Mouse (Mus musculus) limb, embryonic 15.5 days (tissue): ENCODE measurements around the gene Gad2. TPM values are rescaled to one million over a fixed set of nuclear protein-coding genes. Genes with fewer than 3 reads are reported as not detected.

ENCODE experiments used
- ATAC-seq: fragments of 200-750 bp; cut with Nextera tagmentation; 2 replicates; pipeline ENCODE4 v1.8.0; 2017; ENCODE audit warnings: low read depth, moderate TSS enrichment; ENCODE audit not compliant: insufficient number of reproducible peaks, low FRiP score, low TSS enrichment
- H3K27ac ChIP-seq: fragments of 300-500 bp; sonication (generic); 2 replicates; pipeline ENCODE4 v1.5.1; 2015; ENCODE audit warnings: moderate library complexity, mild to moderate bottlenecking, inconsistent platforms
- H3K27me3 ChIP-seq: fragments of 300-500 bp; sonication (generic); 2 replicates; pipeline ENCODE4 v1.6.1; 2015; ENCODE audit warnings: inconsistent platforms
- H3K36me3 ChIP-seq: fragments of 300-500 bp; sonication (generic); 2 replicates; pipeline ENCODE4 v1.6.1; 2015; ENCODE audit warnings: inconsistent platforms
- H3K4me1 ChIP-seq: fragments of 300-500 bp; sonication (generic); 2 replicates; pipeline ENCODE4 v1.6.1; 2015; ENCODE audit warnings: inconsistent platforms
- H3K4me2 ChIP-seq: fragments of 300-500 bp; sonication (generic); 2 replicates; pipeline ENCODE4 v1.6.1; 2015; ENCODE audit warnings: mild to moderate bottlenecking, inconsistent platforms
- H3K4me3 ChIP-seq: fragments of 300-500 bp; sonication (generic); 2 replicates; pipeline ENCODE4 v1.5.1; 2015; ENCODE audit warnings: mild to moderate bottlenecking, inconsistent platforms
- H3K9ac ChIP-seq: fragments of 300-500 bp; sonication (generic); 2 replicates; pipeline ENCODE4 v1.6.1; 2015; ENCODE audit warnings: inconsistent platforms
- H3K9me3 ChIP-seq: fragments of 300-500 bp; sonication (generic); 2 replicates; pipeline ENCODE4 v1.6.1; 2016; ENCODE audit warnings: inconsistent platforms
- WGBS: fragments of 180-500 bp; shearing (Covaris S2); methylation state at CpG from one replicate; pipeline ENCODE4 v1.1.7; 2015; 5-methylcytosine and 5-hydroxymethylcytosine counted together
- polyA plus RNA-seq: library from polyadenylated mRNA; unstranded; fragments of >200 nt; fragmentation: Nextera tagmentation; extraction: Ambion mirVana; gene quantifications from 2 replicates; pipeline ENCODE4 v1.2.1, GENCODE M21; 2015

The Gad2 gene
- polyA plus RNA-seq, 1 experiment from 2014 or later = 0.14 TPM

GRCm38 (mm10) chr2:22671348-22671747 lies 49.3 kb downstream of the Gad2 start:
- no peaks in the 10 kb centered on the region for H3K4me1 ChIP-seq
- no peak overlapping the region for H3K4me2 ChIP-seq
- no peaks in the 10 kb centered on the region for H3K9me3 ChIP-seq
- H3K4me3 ChIP-seq = no peak overlapping the region
- H3K27me3 ChIP-seq = 0 out of 2 replicates have a peak, but pooled peaks cover 1% of the 10 kb centered on the region
- H3K9ac ChIP-seq = no peak overlapping the region
- no peaks in the 10 kb centered on the region for H3K36me3 ChIP-seq
- no peak overlapping the region for H3K27ac ChIP-seq
- 61% methylated on average over 1 of the region's 1 CpGs for WGBS
- no peak for ATAC-seq

GRCm38 (mm10) chr2:22677066-22677465 lies 55.1 kb downstream of the Gad2 start:
- WGBS = 19% methylated on average over 8 of the region's 8 CpGs
- Histone ChIP-seq H3K9me3 (no peaks in the 10 kb centered on the region), H3K4me3 (no peak overlapping the region), H3K27me3 (0 out of 2 replicates have a peak, but pooled peaks cover 2% of the 10 kb centered on the region), H3K4me1 (no peaks in the 10 kb centered on the region), H3K4me2 (no peak overlapping the region), H3K9ac (no peak overlapping the region), H3K27ac (no peak overlapping the region), H3K36me3 (no peaks in the 10 kb centered on the region)
- no peak for ATAC-seq

- Histone ChIP-seq H3K4me3 (no peak overlapping the region), H3K36me3 (no peaks in the 10 kb centered on the region), H3K9ac (no peak overlapping the region), H3K4me1 (no peaks in the 10 kb centered on the region), H3K27ac (no peak overlapping the region), H3K27me3 (0 out of 2 replicates have a peak, but pooled peaks cover 2% of the 10 kb centered on the region), H3K9me3 (no peaks in the 10 kb centered on the region), H3K4me2 (no peak overlapping the region)
- no peak for ATAC-seq
- 80% methylated on average over 4 of the region's 4 CpGs for WGBS
These were observed 57.9 kb downstream of the Gad2 start for GRCm38 (mm10) chr2:22679944-22680343.

- Histone ChIP-seq H3K4me1 (no peaks in the 10 kb centered on the region), H3K4me2 (no peak overlapping the region), H3K27ac (no peak overlapping the region), H3K9me3 (no peaks in the 10 kb centered on the region), H3K36me3 (no peaks in the 10 kb centered on the region), H3K27me3 (no peaks in the 10 kb centered on the region), H3K4me3 (no peak overlapping the region), H3K9ac (no peak overlapping the region)
- no peak for ATAC-seq
- 82% methylated on average over 7 of the region's 7 CpGs for WGBS
These were observed 68.0 kb downstream of the Gad2 start for GRCm38 (mm10) chr2:22689969-22690368.

- Histone ChIP-seq H3K4me3 (no peak overlapping the region), H3K4me2 (no peak overlapping the region), H3K27me3 (no peaks in the 10 kb centered on the region), H3K9me3 (no peaks in the 10 kb centered on the region), H3K36me3 (no peaks in the 10 kb centered on the region), H3K4me1 (no peaks in the 10 kb centered on the region), H3K9ac (no peak overlapping the region), H3K27ac (no peak overlapping the region)
- no peak for ATAC-seq
- WGBS = 42% methylated on average over 4 of the region's 4 CpGs
These were observed 83.0 kb downstream of the Gad2 start for GRCm38 (mm10) chr2:22704780-22705727.

GRCm38 (mm10) chr2:22706233-22706632 lies 84.2 kb downstream of the Gad2 start:
- Histone ChIP-seq H3K27me3 (no peaks in the 10 kb centered on the region), H3K4me2 (no peak overlapping the region), H3K27ac (no peak overlapping the region), H3K9me3 (no peaks in the 10 kb centered on the region), H3K4me1 (no peaks in the 10 kb centered on the region), H3K36me3 (no peaks in the 10 kb centered on the region), H3K4me3 (no peak overlapping the region), H3K9ac (no peak overlapping the region)
- 45% methylated on average over 3 of the region's 3 CpGs for WGBS
- ATAC-seq = no peak

GRCm38 (mm10) chr2:22721522-22722470 lies 99.8 kb downstream of the Gad2 start:
- WGBS = 23% methylated on average over 8 of the region's 8 CpGs
- Histone ChIP-seq H3K9me3 (no peaks in the 10 kb centered on the region), H3K9ac (no peak overlapping the region), H3K27me3 (no peaks in the 10 kb centered on the region), H3K36me3 (no peaks in the 10 kb centered on the region), H3K4me3 (no peak overlapping the region), H3K4me2 (no peak overlapping the region), H3K27ac (no peak overlapping the region), H3K4me1 (no peaks in the 10 kb centered on the region)
- 0 out of 2 replicates have a peak, but pooled peaks have one; percentile 63 for ATAC-seq

- Histone ChIP-seq H3K27ac (no peak overlapping the region), H3K9me3 (no peaks in the 10 kb centered on the region), H3K27me3 (no peaks in the 10 kb centered on the region), H3K4me1 (no peaks in the 10 kb centered on the region), H3K4me3 (no peak overlapping the region), H3K4me2 (no peak overlapping the region), H3K36me3 (no peaks in the 10 kb centered on the region), H3K9ac (no peak overlapping the region)
- ATAC-seq = no peak
- 71% methylated on average over 3 of the region's 3 CpGs for WGBS
These were observed 102.0 kb downstream of the Gad2 start for GRCm38 (mm10) chr2:22723927-22724534.

- Histone ChIP-seq H3K9ac (no peak overlapping the region), H3K27ac (no peak overlapping the region), H3K4me2 (no peak overlapping the region), H3K27me3 (no peaks in the 10 kb centered on the region), H3K4me1 (no peaks in the 10 kb centered on the region), H3K9me3 (no peaks in the 10 kb centered on the region), H3K4me3 (no peak overlapping the region), H3K36me3 (no peaks in the 10 kb centered on the region)
- 80% methylated on average over 1 of the region's 1 CpGs for WGBS
- ATAC-seq = no peak
These were observed 105.1 kb downstream of the Gad2 start for GRCm38 (mm10) chr2:22727113-22727512.

- no peak overlapping the region for H3K4me2 ChIP-seq
- no peaks in the 10 kb centered on the region for H3K4me1 ChIP-seq
- H3K9me3 ChIP-seq = no peaks in the 10 kb centered on the region
- no peak overlapping the region for H3K27ac ChIP-seq
- H3K4me3 ChIP-seq = no peak overlapping the region
- H3K27me3 ChIP-seq = no peaks in the 10 kb centered on the region
- WGBS = 64% methylated on average over 2 of the region's 2 CpGs
- no peaks in the 10 kb centered on the region for H3K36me3 ChIP-seq
- no peak overlapping the region for H3K9ac ChIP-seq
- no peak for ATAC-seq
These were observed 114.1 kb downstream of the Gad2 start for GRCm38 (mm10) chr2:22736134-22736533.

- H3K9me3 ChIP-seq = no peaks in the 10 kb centered on the region
- no peak overlapping the region for H3K4me3 ChIP-seq
- H3K4me2 ChIP-seq = no peak overlapping the region
- no peaks in the 10 kb centered on the region for H3K27me3 ChIP-seq
- H3K36me3 ChIP-seq = no peaks in the 10 kb centered on the region
- H3K4me1 ChIP-seq = 0 out of 2 replicates have a peak, but pooled peaks cover 3% of the 10 kb centered on the region
- no peak overlapping the region for H3K27ac ChIP-seq
- ATAC-seq = no peak
- 63% methylated on average over 1 of the region's 1 CpGs for WGBS
- no peak overlapping the region for H3K9ac ChIP-seq
These were observed 117.4 kb downstream of the Gad2 start for GRCm38 (mm10) chr2:22739369-22739768.
